Mouse (Mus musculus): ENCODE results near the gene Mea1.
A peak's percentile ranks its signal among the peaks of the same experiment; 100 is the strongest.

Gene Mea1

DNA sequence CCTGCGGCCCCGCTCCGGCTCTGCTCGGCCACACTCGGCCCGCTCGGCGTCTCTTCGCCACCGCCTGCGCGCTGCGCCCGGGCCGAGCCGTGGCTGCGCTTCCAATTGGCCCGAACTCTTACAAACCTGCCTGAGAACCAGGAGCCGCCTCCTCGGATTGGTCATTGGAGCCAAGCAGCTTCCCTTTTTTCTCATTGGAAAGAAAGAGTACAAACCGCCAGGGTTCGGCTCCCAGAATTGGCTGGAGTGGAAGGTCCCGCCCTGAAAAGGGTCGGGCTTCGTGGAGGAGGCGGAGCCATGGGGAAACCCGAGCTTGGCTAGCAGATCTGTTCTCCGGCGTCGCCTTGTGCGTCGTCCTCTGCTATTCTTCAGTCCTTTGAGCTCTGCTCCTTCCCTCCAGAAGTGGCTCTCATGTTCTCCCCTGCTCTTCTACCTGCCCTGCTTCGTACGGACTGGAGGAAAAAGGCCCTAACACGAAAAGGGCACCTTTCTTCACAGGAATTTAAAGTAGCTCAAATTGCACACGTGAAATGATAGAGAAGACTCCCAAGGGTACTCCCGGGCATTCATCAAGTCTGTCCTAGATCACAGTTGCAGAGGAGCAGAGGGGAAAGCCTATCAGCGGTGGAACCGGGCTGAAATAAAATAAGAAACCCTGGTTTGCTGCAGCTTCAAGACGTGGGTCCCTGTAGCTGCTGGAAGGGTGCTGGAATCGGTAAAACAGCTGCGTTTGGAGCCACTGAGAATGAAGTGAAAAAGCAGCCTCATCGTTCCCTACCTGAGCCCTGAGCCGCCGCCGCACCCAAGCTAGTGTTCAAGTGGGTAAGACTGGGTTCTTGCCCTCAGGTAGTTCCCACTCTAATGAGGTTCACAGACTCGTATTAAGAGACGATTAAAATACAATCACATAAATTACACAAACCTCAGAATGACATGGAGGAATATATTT is 26.6 kb downstream of the Mea1 start, which contains the start of gene Ppp2r5d:
Gene Ppp2r5d, minus strand, starts transcription at position 225 of the 949 bp plus-strand sequence.
- DNase-seq (ENCODE audit: low spot score), result peak; percentile 98

GRCm38 (mm10) chr17:46706375-46707089 is 27.9 kb downstream of the Mea1 start:
- DNase-seq (ENCODE audit: low spot score), result no peak

- peak; percentile 96 for DNase-seq (ENCODE audit: low spot score)
These were observed 32.5 kb downstream of the Mea1 start, which contains the start of gene Pex6 for GRCm38 (mm10) chr17:46710959-46711597. Gene Pex6 (plus strand): TSS chr17:46711463.

DNA sequence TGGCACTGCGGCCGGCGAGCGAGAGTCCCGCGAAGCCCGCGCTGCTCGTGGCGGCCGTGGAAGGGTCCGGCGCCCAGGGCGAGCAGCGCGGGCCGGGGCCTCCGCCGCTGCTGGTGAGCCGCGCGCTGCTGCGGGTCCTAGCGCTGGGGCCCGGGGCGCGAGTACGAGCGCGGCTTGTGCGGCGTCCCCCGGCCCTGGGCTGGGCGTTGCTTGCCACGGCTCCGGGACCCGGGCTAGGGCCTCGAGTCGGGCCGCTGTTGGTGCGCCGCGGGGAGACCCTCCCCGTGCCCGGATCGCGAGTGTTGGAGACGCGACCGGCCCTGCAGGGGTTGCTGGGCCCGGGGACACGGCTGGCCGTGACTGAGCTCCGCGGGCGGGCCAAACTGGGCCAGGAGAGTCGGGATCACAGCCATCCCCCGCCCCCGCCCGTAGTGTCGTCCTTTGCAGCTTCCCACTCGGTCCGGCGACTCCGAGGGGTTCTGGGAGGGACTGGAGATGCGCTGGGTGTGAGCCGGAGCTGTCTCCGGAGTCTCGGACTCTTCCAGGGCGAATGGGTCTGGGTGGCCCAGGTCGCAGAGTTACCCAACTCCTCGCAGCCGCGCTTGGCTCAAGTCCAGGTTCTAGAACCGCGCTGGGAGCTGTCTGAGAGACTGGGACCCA is 33.1 kb downstream of the Mea1 start:
- no peak for DNase-seq (ENCODE audit: low spot score)

- no peak for DNase-seq (ENCODE audit: low spot score)
These were observed 33.8 kb downstream of the Mea1 start for GRCm38 (mm10) chr17:46712442-46712841.

- no peak for DNase-seq (ENCODE audit: low spot score)
These were observed 35.3 kb downstream of the Mea1 start for GRCm38 (mm10) chr17:46713849-46714248.

DNA sequence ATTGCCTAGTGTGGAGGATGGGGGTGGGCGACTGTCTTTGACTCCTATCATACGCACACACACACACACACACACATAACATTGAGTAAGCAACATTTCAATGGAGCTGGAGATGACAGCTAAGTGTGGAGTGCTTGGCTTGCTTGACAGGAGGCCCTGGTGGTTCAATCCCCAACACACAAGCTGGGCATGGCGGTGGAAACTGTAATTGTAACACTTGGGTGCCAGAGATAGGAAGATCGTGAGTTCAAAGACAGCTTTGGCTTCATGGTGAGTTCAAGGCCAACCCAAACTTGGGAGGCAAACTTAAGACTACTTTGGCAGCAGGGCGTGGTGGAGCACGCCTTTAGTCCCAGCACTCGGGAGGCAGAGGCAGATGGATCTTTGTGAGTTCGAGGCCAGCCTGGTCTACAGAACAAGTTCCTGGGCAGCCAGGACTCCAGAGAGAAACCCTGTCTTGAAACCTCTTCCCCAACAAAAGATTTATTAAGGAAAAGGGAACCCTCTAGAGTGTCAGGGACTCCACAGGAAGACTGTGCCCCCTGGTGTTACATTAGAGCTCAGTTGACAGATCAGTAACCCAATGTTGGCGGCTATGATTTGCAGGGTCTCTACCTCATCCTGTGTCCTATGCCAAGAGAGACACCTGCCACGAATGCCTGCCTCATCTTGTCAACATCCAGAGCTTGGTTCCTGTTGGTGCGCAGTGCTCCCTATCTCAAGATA is 36.3 kb downstream of the Mea1 start:
- no peak for DNase-seq (ENCODE audit: low spot score)

GRCm38 (mm10) chr17:46721077-46721476 is 42.5 kb downstream of the Mea1 start:
- DNase-seq (ENCODE audit: low spot score), result no peak

DNA sequence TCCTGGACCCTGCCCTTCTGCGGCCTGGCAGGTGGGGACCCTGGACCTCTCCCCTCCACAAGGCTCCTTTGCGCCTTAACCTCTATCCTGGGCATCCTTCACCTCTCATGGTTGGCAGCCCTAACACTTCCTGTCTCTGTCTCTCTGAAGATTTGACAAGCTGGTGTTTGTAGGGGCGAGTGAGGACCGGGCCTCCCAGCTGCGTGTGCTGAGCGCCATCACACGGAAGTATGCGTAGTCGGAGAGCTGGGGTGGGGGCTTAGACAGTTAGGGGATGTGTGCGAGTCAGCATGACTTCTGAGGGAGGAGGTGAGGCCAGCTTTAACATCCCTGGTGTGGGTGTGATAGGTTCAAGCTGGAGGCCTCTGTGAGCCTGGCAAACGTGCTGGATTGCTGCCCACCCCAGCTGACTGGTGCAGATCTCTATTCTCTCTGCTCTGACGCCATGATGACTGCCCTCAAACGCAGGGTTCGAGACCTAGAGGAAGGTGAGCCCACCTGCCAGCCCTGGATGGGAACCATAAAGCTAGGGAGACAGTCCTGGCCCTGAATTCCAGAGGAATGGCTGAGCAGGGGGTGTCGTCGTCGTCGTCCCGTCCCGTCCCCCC is 46.0 kb downstream of the Mea1 start:
- no peak for DNase-seq (ENCODE audit: low spot score)

GRCm38 (mm10) chr17:46725273-46725672 is 46.7 kb downstream of the Mea1 start:
- DNase-seq (ENCODE audit: low spot score), result peak; percentile 70

GRCm38 (mm10) chr17:46725731-46726645 is 47.4 kb downstream of the Mea1 start:
- DNase-seq (ENCODE audit: low spot score), result no peak

DNA sequence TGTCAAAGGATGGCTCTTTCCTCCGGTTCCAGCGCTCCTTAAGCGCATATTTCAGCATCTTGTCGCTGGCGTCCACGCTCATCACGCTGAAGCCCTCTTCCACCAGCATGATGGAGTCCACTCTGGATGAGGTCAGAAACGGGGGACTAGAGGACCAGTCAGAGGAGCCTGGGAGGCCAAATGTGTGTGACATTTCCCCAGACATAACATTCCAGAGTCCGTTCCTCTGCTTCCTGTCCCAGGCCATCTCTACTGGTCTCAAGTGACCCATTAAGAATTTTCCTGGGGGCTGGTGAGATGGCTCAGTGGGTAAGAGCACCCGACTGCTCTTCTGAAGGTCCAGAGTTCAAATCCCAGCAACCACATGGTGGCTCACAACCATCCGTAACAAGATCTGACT is 48.7 kb downstream of the Mea1 start:
- DNase-seq (ENCODE audit: low spot score), result no peak

- DNase-seq (ENCODE audit: low spot score), result peak; percentile 51
These were observed 49.4 kb downstream of the Mea1 start for GRCm38 (mm10) chr17:46728021-46728420.

DNA sequence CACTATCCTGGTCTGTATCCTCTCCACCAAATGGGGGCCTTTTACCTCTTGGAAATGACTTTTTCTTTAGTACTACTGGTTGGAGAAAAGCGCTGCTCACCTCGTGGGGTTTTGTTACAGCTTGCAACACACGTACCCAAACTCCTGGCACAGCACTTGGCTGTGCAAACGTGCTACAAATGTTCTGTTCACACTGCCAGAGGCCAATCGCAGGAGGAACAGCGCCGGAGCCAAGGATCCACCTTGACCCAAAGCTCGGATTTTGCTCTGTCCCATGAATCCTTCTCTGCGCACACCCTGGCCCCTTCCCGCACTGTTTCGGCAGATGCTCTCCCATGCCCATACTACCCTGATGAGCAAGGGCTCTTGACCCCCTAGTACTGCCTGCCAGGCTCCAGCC is 49.9 kb downstream of the Mea1 start:
- DNase-seq (ENCODE audit: low spot score), result no peak

GRCm38 (mm10) chr17:46728904-46729318 is 50.3 kb downstream of the Mea1 start, which contains the start of gene Gnmt:
Gene Gnmt (minus strand): TSS chr17:46729168.
- DNase-seq (ENCODE audit: low spot score), result no peak

Measured in embryo, embryonic 10 days (tissue).